Mouse (Mus musculus): ENCODE results near the gene Nat8f2.
"Not testable (repeated sequence)": the region's sequence is repeated elsewhere in the genome, so short reads cannot be mapped to it uniquely, and the experiment has no call there.

The Nat8f2 gene

GRCm38 (mm10) chr6:85863840-85864239 is 5.1 kb downstream of the Nat8f2 start:
- DNase-seq (ENCODE audit: low spot score): no peak

- no peak for DNase-seq (ENCODE audit: low spot score)
These were observed 5.8 kb downstream of the Nat8f2 start for GRCm38 (mm10) chr6:85863136-85863535.

- DNase-seq (ENCODE audit: low spot score): no peak
These were observed 6.4 kb downstream of the Nat8f2 start for GRCm38 (mm10) chr6:85862565-85862964.

GRCm38 (mm10) chr6:85861247-85861646 is 7.7 kb downstream of the Nat8f2 start:
- DNase-seq (ENCODE audit: low spot score): no peak

- DNase-seq (ENCODE audit: low spot score): no peak
These were observed 12.7 kb downstream of the Nat8f2 start for GRCm38 (mm10) chr6:85856194-85856678.

- DNase-seq (ENCODE audit: low spot score): no peak
These were observed 15.5 kb downstream of the Nat8f2 start for GRCm38 (mm10) chr6:85853481-85853880.

GRCm38 (mm10) chr6:85851062-85851773 is 17.7 kb downstream of the Nat8f2 start:
- no peak for DNase-seq (ENCODE audit: low spot score)

- no peak for DNase-seq (ENCODE audit: low spot score)
These were observed 19.7 kb downstream of the Nat8f2 start for GRCm38 (mm10) chr6:85849240-85849639.

- DNase-seq (ENCODE audit: low spot score): no peak
These were observed 20.8 kb downstream of the Nat8f2 start for GRCm38 (mm10) chr6:85848140-85848539.

GRCm38 (mm10) chr6:85846921-85847320 is 22.0 kb downstream of the Nat8f2 start:
- DNase-seq (ENCODE audit: low spot score): no peak

- DNase-seq (ENCODE audit: low spot score): not testable (repeated sequence)
These were observed 25.1 kb downstream of the Nat8f2 start for GRCm38 (mm10) chr6:85843677-85844458.

- no peak for DNase-seq (ENCODE audit: low spot score)
These were observed 29.0 kb downstream of the Nat8f2 start for GRCm38 (mm10) chr6:85839982-85840381.

- no peak for DNase-seq (ENCODE audit: low spot score)
These were observed 30.3 kb downstream of the Nat8f2 start for GRCm38 (mm10) chr6:85838674-85839073.

- DNase-seq (ENCODE audit: low spot score): not testable (repeated sequence)
These were observed 31.7 kb downstream of the Nat8f2 start for GRCm38 (mm10) chr6:85837307-85837706.

GRCm38 (mm10) chr6:85836827-85837226 is 32.1 kb downstream of the Nat8f2 start:
- DNase-seq (ENCODE audit: low spot score): not testable (repeated sequence)

GRCm38 (mm10) chr6:85836098-85836497 is 32.9 kb downstream of the Nat8f2 start:
- DNase-seq (ENCODE audit: low spot score): not testable (repeated sequence)

- not testable (repeated sequence) for DNase-seq (ENCODE audit: low spot score)
These were observed 33.9 kb downstream of the Nat8f2 start for GRCm38 (mm10) chr6:85835104-85835503.

- DNase-seq (ENCODE audit: low spot score): not testable (repeated sequence)
These were observed 34.4 kb downstream of the Nat8f2 start for GRCm38 (mm10) chr6:85834504-85835100.

GRCm38 (mm10) chr6:85831796-85832321 is 37.1 kb downstream of the Nat8f2 start, which contains the start of gene Nat8:
TSS of gene Nat8 (minus strand) at chr6:85832082.
- DNase-seq (ENCODE audit: low spot score): no peak

GRCm38 (mm10) chr6:85829462-85829861 is 39.5 kb downstream of the Nat8f2 start:
- DNase-seq (ENCODE audit: low spot score): no peak

- no peak for DNase-seq (ENCODE audit: low spot score)
These were observed 43.1 kb downstream of the Nat8f2 start for GRCm38 (mm10) chr6:85825886-85826285.

GRCm38 (mm10) chr6:85823382-85824090 is 45.4 kb downstream of the Nat8f2 start:
- no peak for DNase-seq (ENCODE audit: low spot score)
